Mouse (Mus musculus) liver, embryonic 14.5 days (tissue): ENCODE results near the gene Bag6.
"Not testable (repeated sequence)": the region's sequence is repeated elsewhere in the genome, so short reads cannot be mapped to it uniquely, and the experiment has no call there.

ENCODE experiments used
- CTCF ChIP-seq: IDR thresholded peaks from 2 replicates; pipeline ENCODE4 v1.5.1; 2016; ENCODE audit warnings: antibody characterized with exemption, low read depth, control low read depth
- EP300 ChIP-seq: IDR thresholded peaks from 2 replicates; pipeline ENCODE4 v1.6.1; 2016; ENCODE audit warnings: antibody characterized with exemption, low read depth

DNA sequence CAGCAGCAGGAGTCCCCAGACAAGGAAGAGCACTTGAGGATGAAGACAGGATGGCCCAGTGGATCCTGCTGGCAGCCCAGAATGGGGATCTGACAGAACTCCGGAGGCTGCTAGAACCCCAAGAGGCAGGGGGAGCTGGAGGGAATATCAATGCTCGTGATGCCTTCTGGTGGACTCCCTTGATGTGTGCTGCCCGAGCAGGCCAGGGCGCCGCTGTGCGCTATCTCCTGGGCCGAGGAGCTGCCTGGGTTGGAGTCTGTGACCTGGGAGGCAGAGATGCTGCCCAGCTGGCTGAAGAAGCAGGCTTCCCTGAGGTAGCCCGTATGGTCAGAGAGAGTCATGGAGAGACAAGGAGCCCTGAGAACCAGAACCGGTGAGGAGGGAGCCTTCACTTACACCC, 11.7 kb upstream of the Bag6 start:
- not testable (repeated sequence) for TF ChIP-seq CTCF, EP300
